Mouse (Mus musculus): Measurements from ENCODE around the gene Marcks.
"Not testable (repeated sequence)": the region's sequence is repeated elsewhere in the genome, so short reads cannot be mapped to it uniquely, and the experiment has no call there.

Gene Marcks

GRCm38 (mm10) chr10:37136981-37137518 is 1.7 kb downstream of the Marcks start:
- DNase-seq (ENCODE audit: low read depth, low spot score): peak; percentile 92

GRCm38 (mm10) chr10:37135951-37136751 is 2.6 kb downstream of the Marcks start:
- peak; percentile 47 for DNase-seq (ENCODE audit: low read depth, low spot score)

- no peak for DNase-seq (ENCODE audit: low read depth, low spot score)
Measured at GRCm38 (mm10) chr10:37133876-37134708, 4.6 kb downstream of the Marcks start.

GRCm38 (mm10) chr10:37132671-37133070 is 6.0 kb downstream of the Marcks start:
- no peak for DNase-seq (ENCODE audit: low read depth, low spot score)

- no peak for DNase-seq (ENCODE audit: low read depth, low spot score)
Measured at GRCm38 (mm10) chr10:37129652-37130051, 9.1 kb downstream of the Marcks start.

GRCm38 (mm10) chr10:37115329-37115728 is 23.4 kb downstream of the Marcks start:
- no peak for DNase-seq (ENCODE audit: low read depth, low spot score)

- DNase-seq (ENCODE audit: low read depth, low spot score): no peak
Measured at GRCm38 (mm10) chr10:37112812-37113211, 25.9 kb downstream of the Marcks start.

- DNase-seq (ENCODE audit: low read depth, low spot score): peak; percentile 66
Measured at GRCm38 (mm10) chr10:37112362-37112761, 26.4 kb downstream of the Marcks start.

- no peak for DNase-seq (ENCODE audit: low read depth, low spot score)
Measured at GRCm38 (mm10) chr10:37111432-37111831, 27.3 kb downstream of the Marcks start.

GRCm38 (mm10) chr10:37106871-37107627 is 31.7 kb downstream of the Marcks start:
- DNase-seq (ENCODE audit: low read depth, low spot score): no peak

- no peak for DNase-seq (ENCODE audit: low read depth, low spot score)
Measured at GRCm38 (mm10) chr10:37106303-37106702, 32.4 kb downstream of the Marcks start.

- no peak for DNase-seq (ENCODE audit: low read depth, low spot score)
Measured at GRCm38 (mm10) chr10:37102227-37103080, 36.3 kb downstream of the Marcks start.

- DNase-seq (ENCODE audit: low read depth, low spot score): no peak
Measured at GRCm38 (mm10) chr10:37101733-37102132, 37.0 kb downstream of the Marcks start.

GRCm38 (mm10) chr10:37096529-37096928 is 42.2 kb downstream of the Marcks start:
- no peak for DNase-seq (ENCODE audit: low read depth, low spot score)

- no peak for DNase-seq (ENCODE audit: low read depth, low spot score)
Measured at GRCm38 (mm10) chr10:37095803-37096202, 42.9 kb downstream of the Marcks start.

GRCm38 (mm10) chr10:37093306-37093705 is 45.4 kb downstream of the Marcks start:
- no peak for DNase-seq (ENCODE audit: low read depth, low spot score)

GRCm38 (mm10) chr10:37090411-37090810 is 48.3 kb downstream of the Marcks start:
- no peak for DNase-seq (ENCODE audit: low read depth, low spot score)

GRCm38 (mm10) chr10:37084071-37084470 is 54.6 kb downstream of the Marcks start:
- DNase-seq (ENCODE audit: low read depth, low spot score): not testable (repeated sequence)
